Mouse (Mus musculus) MEL (cell line): ENCODE results near the gene Defb30.

Source experiments
- CTCF ChIP-seq, 3 experiments: IDR thresholded peaks in 2 of 3; conservative IDR thresholded peaks in 1 of 3; 2 replicates each; pipeline ENCODE4 v1.5.1; 2011 to 2012; ENCODE audit warnings: low read length in 3 of 3, low read depth in 2 of 3, mild to moderate bottlenecking in 2 of 3, improper control_type of control experiment in 1 of 3, inconsistent platforms in 1 of 3, mixed read lengths in 1 of 3, moderate library complexity in 1 of 3; ENCODE audit not compliant: control insufficient read depth in 1 of 3, insufficient read depth in 1 of 3, poor library complexity in 1 of 3, severe bottlenecking in 1 of 3
- E2F4 ChIP-seq: IDR thresholded peaks from 2 replicates; pipeline ENCODE4 v1.6.1; 2011; ENCODE audit warnings: low read depth, low read length, improper control_type of control experiment, borderline replicate concordance
- EP300 ChIP-seq, 2 experiments: IDR thresholded peaks; 2 replicates each; pipeline ENCODE4 v1.6.1; 2011; ENCODE audit warnings: improper control_type of control experiment in 2 of 2, low read length in 2 of 2, low read depth in 1 of 2, mild to moderate bottlenecking in 1 of 2
- GATA1 ChIP-seq: IDR thresholded peaks from 2 replicates; pipeline ENCODE4 v1.6.1; 2011; ENCODE audit warnings: low read depth, low read length, improper control_type of control experiment
- HCFC1 ChIP-seq: IDR thresholded peaks from 2 replicates; pipeline ENCODE4 v1.6.1; 2012; ENCODE audit warnings: low read depth, mild to moderate bottlenecking, inconsistent platforms, low read length, improper control_type of control experiment, moderate library complexity
- POLR2AphosphoS2 ChIP-seq: IDR thresholded peaks from 2 replicates; pipeline ENCODE4 v1.6.1; 2011; ENCODE audit warnings: low read length, improper control_type of control experiment
- USF1 ChIP-seq: IDR thresholded peaks from 2 replicates; pipeline ENCODE4 v1.6.1; 2014; ENCODE audit warnings: low read depth, mild to moderate bottlenecking, inconsistent platforms, low read length, improper control_type of control experiment, moderate library complexity
- ZMIZ1 ChIP-seq: IDR thresholded peaks from 2 replicates; pipeline ENCODE4 v1.6.1; 2012; ENCODE audit warnings: low read depth, mild to moderate bottlenecking, inconsistent platforms, low read length, improper control_type of control experiment, moderate library complexity

DNA sequence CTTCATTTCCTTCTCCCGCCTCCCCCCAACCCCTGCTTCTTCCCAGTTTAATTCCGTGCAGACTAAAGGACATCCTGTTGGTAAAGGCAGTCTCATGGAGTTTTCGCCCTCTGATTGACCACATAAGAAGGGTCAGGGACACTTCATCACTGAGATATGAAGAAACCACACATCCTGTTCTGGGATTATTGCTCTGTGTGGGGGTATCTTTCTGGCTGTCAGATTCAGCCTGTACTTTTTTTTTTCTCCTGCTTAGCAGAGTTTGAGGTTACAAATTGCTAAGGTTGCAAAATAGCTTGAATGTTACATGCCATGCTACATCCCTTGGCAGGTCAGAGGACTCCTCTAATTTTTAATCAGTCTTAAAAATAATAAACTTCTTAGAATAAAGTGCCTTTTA, 58.5 kb downstream of the Defb30 start:
- TF ChIP-seq E2F4 = no peak
- TF ChIP-seq HCFC1 = no peak
- no peak for TF ChIP-seq ZMIZ1
- no peak for TF ChIP-seq CTCF (IDR thresholded peaks at IDR 0.05 in 2 of 3, conservative IDR thresholded peaks at IDR 0.05 in 1 of 3; ENCODE audit: control insufficient read depth in 1 of 3, insufficient read depth in 1 of 3, low read depth in 2 of 3, low read length in 3 of 3, poor library complexity in 1 of 3, severe bottlenecking in 1 of 3)
- no peak for TF ChIP-seq POLR2AphosphoS2
- no peak for TF ChIP-seq GATA1
- TF ChIP-seq USF1 = no peak
- TF ChIP-seq EP300 (IDR thresholded peaks at IDR 0.05; ENCODE audit: low read depth in 1 of 2, low read length in 2 of 2) = no peak
